Mouse (Mus musculus) brain, embryonic 14.5 days (tissue): ENCODE data around the gene Trim9. TPM values are rescaled to one million over a fixed set of nuclear protein-coding genes. Genes with fewer than 3 reads are reported as not detected.

Experiments used
- DNase-seq: peaks from one replicate; pipeline ENCODE4 v3.0.0-alpha.2; 2011; ENCODE audit warnings: low read depth
- CTCF ChIP-seq: fragments of 200-500 bp; IDR thresholded peaks from 2 replicates; pipeline ENCODE4 v1.5.1; 2012; ENCODE audit warnings: inconsistent platforms, mild to moderate bottlenecking, moderate library complexity, borderline replicate concordance; ENCODE audit not compliant: insufficient read depth, insufficient read length; ENCODE audit errors: extremely low read depth
- POLR2A ChIP-seq: fragments of 200-500 bp; IDR thresholded peaks from 2 replicates; pipeline ENCODE4 v1.6.1; 2012; ENCODE audit warnings: mild to moderate bottlenecking, inconsistent platforms, borderline replicate concordance; ENCODE audit not compliant: poor library complexity, insufficient read depth, insufficient read length, severe bottlenecking; ENCODE audit errors: extremely low read depth
- polyA plus RNA-seq: library from polyadenylated mRNA; depleted of rRNA; stranded (reverse); fragments of >200 nt; gene quantifications from 2 replicates; pipeline ENCODE4 v1.2.3, GENCODE M21; 2012; rRNA removed

Trim9 gene
- polyA plus RNA-seq, 1 experiment, result 85.7 TPM

DNA sequence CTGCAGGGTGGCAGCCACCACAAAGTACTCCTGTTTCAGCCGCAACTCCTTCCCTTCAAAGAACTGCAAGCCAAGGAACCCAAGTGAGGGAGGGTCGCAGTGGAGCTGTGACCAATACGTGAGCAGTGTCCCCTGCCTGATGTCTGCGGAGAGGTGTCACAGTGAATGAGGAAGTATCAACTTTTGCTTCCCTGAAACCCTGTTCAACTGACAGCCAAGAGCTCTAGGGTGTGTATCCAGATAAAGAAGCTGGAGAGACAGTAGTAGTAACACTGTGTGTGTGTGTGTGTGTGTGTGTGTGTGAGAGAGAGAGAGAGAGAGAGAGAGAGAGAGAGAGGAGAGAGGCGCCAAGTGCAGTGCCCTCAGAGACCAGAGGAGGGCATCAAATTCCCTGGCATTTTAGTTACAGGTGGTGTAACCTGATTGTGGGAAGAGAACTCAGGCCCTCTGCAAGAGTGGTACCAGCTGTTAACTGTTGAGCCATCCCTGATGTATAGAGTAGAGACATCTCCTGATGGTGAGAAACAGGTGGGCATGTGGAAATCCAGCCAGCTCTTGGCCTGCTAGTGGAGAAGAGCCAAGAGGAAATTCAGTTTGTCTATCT, 145.4 kb downstream of the Trim9 start:
- DNase-seq, result no peak
- TF ChIP-seq POLR2A (no peak), CTCF (peak; percentile 6; the same call in 1 of the 2 replicates)

DNA sequence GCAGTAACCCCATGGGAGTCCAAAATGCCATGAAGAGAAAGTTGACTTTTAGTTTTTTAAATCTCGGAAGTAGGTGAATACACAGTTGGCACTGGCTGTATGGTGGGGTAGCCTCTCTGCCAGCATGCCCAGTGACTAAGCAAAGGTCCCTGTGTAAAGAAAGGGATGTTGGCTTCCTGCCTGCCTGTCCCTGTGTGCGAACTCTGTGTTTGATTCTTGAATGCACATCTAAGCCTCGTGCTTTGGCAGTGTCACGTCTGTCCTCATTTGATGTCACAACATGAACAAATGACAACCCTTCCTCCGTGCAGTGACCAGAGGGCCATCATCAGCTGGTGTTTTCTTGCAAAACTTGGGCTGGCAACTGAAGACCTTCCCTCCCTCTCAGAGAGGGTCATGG, 151.1 kb downstream of the Trim9 start:
- TF ChIP-seq POLR2A (no peak), CTCF (no peak)
- DNase-seq, result no peak

GRCm38 (mm10) chr12:70195426-70195825, 152.0 kb downstream of the Trim9 start:
- no peak for TF ChIP-seq CTCF
- TF ChIP-seq POLR2A, result no peak
- DNase-seq, result no peak

Other genes with a start within 250 kb of the Trim9 start
- gene Nin, start 233.9 kb downstream of the Trim9 start, polyA plus RNA-seq, result 23.8 and 29.7 TPM in 2 replicates
- 0.18 and 0.34 TPM in 2 replicates for gene Abhd12b, start 193.5 kb downstream of the Trim9 start, polyA plus RNA-seq
- 5.0 and 6.6 TPM in 2 replicates for gene Pygl, start 116.1 kb downstream of the Trim9 start, polyA plus RNA-seq
- gene Tmx1, start 105.5 kb upstream of the Trim9 start, polyA plus RNA-seq, result 46.3 and 54.3 TPM in 2 replicates